Mouse (Mus musculus) large intestine, adult 2 months (tissue): ENCODE data around the gene Mbnl1. TPM values are rescaled to one million over a fixed set of nuclear protein-coding genes. Genes with fewer than 3 reads are reported as not detected.

Experiments used
- DNase-seq: peaks from one replicate; pipeline ENCODE4 v3.0.0-alpha.2; 2012; ENCODE audit warnings: low read depth, low spot score
- WGBS: fragments of 180-500 bp; shearing (Covaris S2); methylation state at CpG from one replicate; pipeline ENCODE4 v1.1.7; 2018; 5-methylcytosine and 5-hydroxymethylcytosine counted together
- polyA plus RNA-seq: library from polyadenylated mRNA; depleted of rRNA; stranded (reverse); fragments of >200 nt; gene quantifications from 2 replicates; pipeline ENCODE4 v1.2.3, GENCODE M21; 2012

Gene Mbnl1
- polyA plus RNA-seq, 1 experiment: 30.5 TPM

GRCm38 (mm10) chr3:60587149-60587548, 114.5 kb downstream of the Mbnl1 start:
- 79% methylated on average over 4 of the region's 4 CpGs for WGBS

DNA sequence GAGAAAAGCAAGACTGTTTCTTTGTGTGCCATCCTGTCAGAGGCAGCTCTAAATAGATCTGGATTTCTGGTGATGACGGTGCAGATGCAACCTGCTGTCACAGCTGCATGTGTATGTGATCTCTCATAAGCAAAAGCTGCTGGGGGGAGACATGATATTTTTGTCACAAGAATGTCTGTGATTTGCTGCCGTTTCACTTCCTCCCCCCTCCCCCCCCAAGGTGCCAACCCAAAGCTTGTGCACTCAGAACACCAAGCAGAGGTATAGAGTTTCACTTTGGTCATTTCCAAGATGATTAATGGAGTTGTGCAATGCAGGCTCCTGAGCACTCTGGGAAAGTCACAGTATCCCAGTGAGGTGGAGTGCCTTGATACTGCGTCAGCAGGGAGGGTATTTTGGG, 116.7 kb downstream of the Mbnl1 start:
- DNase-seq: no peak

More at GRCm38 (mm10) chr3:60587149-60587548, 114.5 kb downstream of the Mbnl1 start:
- no peak for DNase-seq

DNA sequence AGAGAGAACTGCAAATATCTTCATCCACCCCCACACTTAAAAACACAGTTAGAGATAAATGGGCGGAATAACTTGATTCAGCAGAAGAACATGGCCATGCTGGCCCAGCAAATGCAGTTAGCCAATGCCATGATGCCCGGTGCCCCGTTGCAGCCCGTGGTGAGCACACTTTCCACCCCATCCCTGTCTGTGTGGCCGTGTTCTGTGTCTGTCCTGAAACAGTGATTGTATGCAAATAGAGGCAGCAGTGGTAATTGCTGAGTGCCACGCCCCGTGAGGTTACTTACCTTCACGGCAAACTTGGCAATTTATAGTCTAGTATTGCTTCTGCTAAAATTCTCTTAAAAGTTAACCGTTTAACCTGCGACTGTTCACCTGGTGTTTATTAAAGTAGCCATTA, 123.0 kb downstream of the Mbnl1 start:
- DNase-seq: no peak
- WGBS: 45% methylated on average over 10 of the region's 10 CpGs

More for the DNA sequence above, 116.7 kb downstream of the Mbnl1 start:
- 64% methylated on average over 3 of the region's 3 CpGs for WGBS

DNA sequence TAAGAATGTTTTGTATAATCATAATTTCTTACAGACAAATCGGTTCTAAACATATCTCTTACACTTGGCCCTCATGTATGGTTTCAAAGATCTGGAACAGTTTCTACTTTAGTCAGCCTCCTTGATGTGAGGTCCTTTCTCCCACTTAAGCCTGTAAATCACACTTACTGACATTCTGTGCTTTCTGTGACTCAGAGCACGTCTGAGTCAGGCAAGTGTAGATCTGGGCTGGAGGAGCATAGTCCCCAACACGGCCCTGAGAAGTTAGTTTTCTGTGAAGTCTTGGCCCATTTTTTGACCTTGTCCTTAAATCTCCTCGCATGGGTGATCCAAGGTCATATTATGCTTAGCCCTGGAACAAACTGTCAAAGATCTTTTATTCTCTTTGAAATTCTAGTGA, 124.4 kb downstream of the Mbnl1 start:
- 68% methylated on average over 4 of the region's 4 CpGs for WGBS
- no peak for DNase-seq

GRCm38 (mm10) chr3:60601686-60602085, 129.1 kb downstream of the Mbnl1 start:
- WGBS: 11% methylated on average over 4 of the region's 4 CpGs
- DNase-seq: peak; percentile 37

DNA sequence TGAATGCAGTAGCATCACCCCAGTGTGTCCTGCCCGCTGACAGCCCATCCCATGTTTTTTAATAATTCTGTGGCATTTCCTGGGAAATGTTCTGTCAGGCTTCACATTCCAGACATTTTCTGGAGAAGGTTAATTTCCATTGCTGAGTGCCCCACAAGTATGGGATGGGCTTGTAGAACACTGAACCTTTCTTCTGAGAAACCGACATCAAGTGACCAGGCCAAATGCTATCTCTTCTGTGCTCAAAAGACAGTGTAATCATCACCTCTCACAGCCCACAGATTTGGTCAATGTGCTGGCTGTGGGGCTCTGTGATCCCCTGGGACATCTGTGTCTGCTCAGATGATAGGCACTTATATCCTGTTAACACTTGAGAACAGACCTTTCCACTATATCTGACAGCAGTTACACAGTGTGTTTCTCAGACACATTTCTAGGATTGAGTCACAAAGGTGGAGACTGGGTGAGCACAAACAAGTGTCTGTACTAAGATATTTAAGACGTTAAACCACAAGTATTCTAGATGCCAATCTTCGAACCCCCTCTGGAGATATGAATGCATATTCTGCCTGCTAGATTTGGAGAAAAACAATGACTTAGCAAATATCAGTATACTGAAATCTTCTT, 130.4 kb downstream of the Mbnl1 start:
- 87% methylated on average over 4 of the region's 4 CpGs for WGBS
- no peak for DNase-seq

GRCm38 (mm10) chr3:60603637-60604036, 131.0 kb downstream of the Mbnl1 start:
- 85% methylated on average over 4 of the region's 4 CpGs for WGBS
- DNase-seq: no peak

DNA sequence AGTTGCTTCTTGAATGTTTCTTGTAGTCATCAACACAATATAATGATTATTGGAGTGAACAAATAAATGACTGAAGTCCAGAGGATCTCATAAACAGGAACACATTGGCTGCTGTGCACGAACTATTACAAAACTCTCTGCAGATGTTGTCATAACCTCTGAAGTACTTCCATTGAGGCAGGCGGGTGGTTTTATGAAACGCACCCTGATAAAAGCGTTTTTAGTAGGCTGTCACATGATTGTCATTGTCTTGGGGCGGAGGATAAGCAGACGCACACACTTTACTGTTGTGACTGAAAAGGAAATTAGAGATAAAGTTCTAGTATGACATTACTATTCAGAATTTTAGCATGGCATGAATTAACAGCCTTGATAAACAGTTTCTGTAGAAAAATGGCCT, 131.6 kb downstream of the Mbnl1 start:
- DNase-seq: no peak
- WGBS: 68% methylated on average over 6 of the region's 6 CpGs

- no peak for DNase-seq
- WGBS: 12% methylated on average over 2 of the region's 2 CpGs
Measured at GRCm38 (mm10) chr3:60608952-60609403, 136.3 kb downstream of the Mbnl1 start.

- peak; percentile 51 for DNase-seq
- WGBS: 13% methylated on average over 2 of the region's 2 CpGs
Measured at GRCm38 (mm10) chr3:60611839-60612238, 139.2 kb downstream of the Mbnl1 start.

DNA sequence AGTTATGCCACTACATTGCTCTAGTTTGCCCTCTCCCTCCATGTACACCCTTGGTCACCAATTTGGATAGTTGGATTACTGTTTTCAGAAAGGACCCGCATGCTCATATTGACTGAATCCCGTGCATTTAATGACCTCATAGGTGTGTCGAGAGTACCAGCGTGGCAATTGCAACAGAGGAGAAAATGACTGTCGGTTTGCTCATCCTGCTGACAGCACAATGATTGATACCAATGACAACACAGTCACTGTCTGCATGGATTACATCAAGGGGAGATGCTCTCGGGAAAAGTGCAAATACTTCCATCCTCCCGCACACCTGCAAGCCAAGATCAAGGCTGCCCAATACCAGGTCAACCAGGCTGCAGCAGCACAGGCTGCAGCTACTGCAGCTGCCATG, 140.5 kb downstream of the Mbnl1 start:
- no peak for DNase-seq
- 84% methylated on average over 7 of the region's 7 CpGs for WGBS

DNA sequence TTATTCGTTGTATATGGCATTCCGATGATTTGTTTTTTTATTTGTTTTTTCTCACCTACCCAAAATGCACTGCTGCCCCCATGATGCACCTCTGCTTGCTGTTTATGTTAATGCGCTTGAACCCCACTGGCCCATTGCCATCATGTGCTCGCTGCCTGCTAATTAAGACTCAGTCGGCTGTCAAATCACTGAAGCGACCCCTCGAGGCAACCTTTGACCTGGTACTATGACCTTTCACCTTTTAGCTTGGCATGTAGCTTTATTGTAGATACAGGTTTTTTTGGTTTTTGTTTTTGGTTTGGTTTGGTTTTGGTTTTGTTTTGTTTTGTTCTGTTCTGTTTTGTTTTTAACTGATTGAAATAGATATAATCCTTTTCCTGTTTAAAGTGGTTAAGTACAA, 141.9 kb downstream of the Mbnl1 start:
- WGBS: 91% methylated on average over 7 of the region's 7 CpGs
- no peak for DNase-seq

DNA sequence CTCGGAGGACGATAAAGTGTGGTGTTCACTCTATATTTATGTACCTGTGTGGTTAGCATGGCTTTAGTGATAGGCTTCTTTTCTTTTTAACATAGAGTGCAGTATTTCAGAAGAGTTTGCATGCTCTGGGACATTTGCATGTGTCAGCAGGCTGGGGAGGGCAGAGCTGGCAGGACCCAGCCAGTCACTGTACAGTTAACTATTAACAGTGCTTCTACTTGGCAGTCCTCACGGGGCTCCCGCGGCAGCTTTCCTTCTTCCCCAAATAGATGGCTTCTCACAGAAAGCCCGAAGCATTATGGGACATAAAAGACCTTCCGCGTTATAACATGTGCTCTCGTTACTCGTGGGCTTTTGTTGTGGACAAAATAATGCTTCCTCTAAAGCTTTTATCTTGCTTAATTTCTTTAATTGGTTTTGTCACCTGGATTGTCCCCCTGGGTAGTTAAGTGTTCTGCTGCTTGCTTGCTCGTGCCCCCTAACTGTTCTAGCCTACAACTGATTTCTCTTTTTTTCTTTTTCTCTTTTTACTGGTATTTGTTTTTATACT, 142.5 kb downstream of the Mbnl1 start:
- WGBS: 60% methylated on average over 11 of the region's 11 CpGs
- no peak for DNase-seq

GRCm38 (mm10) chr3:60615615-60616014, 143.0 kb downstream of the Mbnl1 start:
- DNase-seq: no peak
- WGBS: 66% methylated on average over 7 of the region's 7 CpGs

- no peak for DNase-seq
- 82% methylated on average over 2 of the region's 2 CpGs for WGBS
Measured at GRCm38 (mm10) chr3:60616147-60616546, 143.5 kb downstream of the Mbnl1 start.

GRCm38 (mm10) chr3:60617643-60618042, 145.0 kb downstream of the Mbnl1 start:
- DNase-seq: no peak
- WGBS: 68% methylated on average over 1 of the region's 1 CpGs

- 83% methylated on average over 2 of the region's 2 CpGs for WGBS
- no peak for DNase-seq
Measured at GRCm38 (mm10) chr3:60620236-60620635, 147.6 kb downstream of the Mbnl1 start.

DNA sequence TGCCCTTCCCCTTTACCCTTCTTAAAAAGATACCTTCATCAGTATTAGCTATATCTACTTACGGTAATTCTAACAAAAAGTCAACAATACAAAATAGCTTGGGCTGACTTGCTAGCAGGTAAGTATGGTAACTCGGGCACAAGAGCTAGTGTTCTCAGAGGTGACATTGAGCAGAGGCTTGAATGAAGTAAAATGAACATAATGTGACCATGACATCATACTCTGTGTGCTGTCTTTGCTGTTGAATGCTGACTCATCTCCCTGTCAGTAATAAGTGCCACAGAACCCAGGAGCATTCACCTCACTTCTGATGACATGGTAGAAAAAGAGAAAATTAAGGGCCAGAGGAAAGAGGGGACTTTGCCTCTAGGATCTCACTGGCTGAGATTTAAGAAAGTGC, 158.6 kb downstream of the Mbnl1 start:
- WGBS: 89% methylated on average over 2 of the region's 2 CpGs
- no peak for DNase-seq

GRCm38 (mm10) chr3:60631754-60632153, 159.1 kb downstream of the Mbnl1 start:
- WGBS: 93% methylated on average over 5 of the region's 5 CpGs
- no peak for DNase-seq

DNA sequence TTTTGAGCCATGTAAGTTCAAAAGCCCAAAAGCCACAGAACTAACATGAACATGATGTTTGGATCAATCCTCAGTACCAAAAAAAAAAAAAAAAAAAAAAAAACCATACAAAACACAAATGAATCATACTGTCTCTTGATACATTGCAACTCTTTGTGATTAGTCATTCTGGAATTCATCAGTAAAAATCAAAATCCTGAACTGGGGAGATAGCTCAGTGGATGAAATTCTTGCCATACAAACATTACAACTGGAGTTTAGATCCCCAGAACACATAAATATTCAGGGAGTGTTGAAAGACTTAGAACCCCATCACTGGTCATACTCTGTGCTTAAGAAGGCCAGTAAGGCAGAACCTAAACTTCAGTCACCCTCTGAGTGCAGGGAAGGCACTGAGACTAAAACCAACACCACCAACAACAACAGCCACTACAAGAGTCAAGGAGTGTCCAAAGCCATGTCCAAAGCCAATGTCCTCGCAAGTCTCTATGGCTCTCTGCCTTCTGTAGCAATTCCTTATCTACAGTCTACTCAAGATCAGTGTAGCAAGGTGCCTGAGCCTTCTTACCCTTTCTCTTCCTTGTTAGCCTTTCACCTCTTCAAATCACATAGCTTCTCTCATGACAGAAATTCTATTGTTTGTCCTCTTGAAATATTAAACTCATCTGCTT, 160.3 kb downstream of the Mbnl1 start:
- DNase-seq: no peak
- 94% methylated on average over 1 of the region's 1 CpGs for WGBS

DNA sequence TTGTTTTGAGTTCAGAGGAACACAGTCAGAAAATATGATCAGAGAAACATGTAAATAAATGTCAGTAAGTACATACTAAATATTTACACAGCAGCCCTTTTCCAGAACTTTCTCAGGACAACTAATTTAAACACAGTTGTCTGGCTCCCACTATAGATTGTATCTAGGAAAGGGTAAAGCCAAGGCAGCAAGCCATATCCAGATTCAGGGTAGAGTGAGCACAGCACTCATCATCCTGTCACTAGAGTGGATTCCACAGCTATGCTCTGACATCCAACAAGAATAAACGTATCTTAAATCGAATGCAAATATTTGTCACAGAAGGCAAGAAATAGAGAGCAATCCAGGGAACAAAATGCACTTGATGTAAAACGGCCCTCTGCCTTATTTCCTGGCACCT, 165.9 kb downstream of the Mbnl1 start:
- 54% methylated on average over 3 of the region's 3 CpGs for WGBS
- no peak for DNase-seq
